Mouse (Mus musculus) stomach, embryonic 16.5 days (tissue): ENCODE measurements around the gene Sgsm3. TPM values are rescaled to one million over a fixed set of nuclear protein-coding genes. Genes with fewer than 3 reads are reported as not detected.

ENCODE experiments used
- ATAC-seq: fragments of 200-750 bp; cut with Nextera tagmentation; 2 replicates; pipeline ENCODE4 v1.8.0; 2017; ENCODE audit warnings: moderate number of reproducible peaks, moderate TSS enrichment; ENCODE audit not compliant: insufficient read depth, low FRiP score
- H3K27ac ChIP-seq: fragments of 300-500 bp; sonication (generic); 2 replicates; pipeline ENCODE4 v1.5.1; 2014; ENCODE audit warnings: low read length
- H3K27me3 ChIP-seq: fragments of 300-500 bp; sonication (generic); 2 replicates; pipeline ENCODE4 v1.6.1; 2014; ENCODE audit warnings: low read length, control low read depth, mixed read lengths; ENCODE audit not compliant: control insufficient read depth, insufficient read depth
- H3K36me3 ChIP-seq: fragments of 300-500 bp; sonication (generic); 2 replicates; pipeline ENCODE4 v1.6.1; 2014; ENCODE audit warnings: low read length; ENCODE audit not compliant: control insufficient read depth, insufficient read depth
- H3K4me1 ChIP-seq: fragments of 300-500 bp; sonication (generic); 2 replicates; pipeline ENCODE4 v1.6.1; 2014; ENCODE audit warnings: low read length, control low read depth, mixed read lengths; ENCODE audit not compliant: control insufficient read depth, insufficient read depth
- H3K4me2 ChIP-seq: fragments of 300-500 bp; sonication (generic); 2 replicates; pipeline ENCODE4 v1.6.1; 2014; ENCODE audit warnings: low read depth, low read length, mixed read lengths
- H3K4me3 ChIP-seq: fragments of 300-500 bp; sonication (generic); replicated peaks from 2 replicates; pipeline ENCODE4 v1.5.1; 2014; ENCODE audit warnings: mild to moderate bottlenecking, low read length
- H3K9ac ChIP-seq: fragments of 300-500 bp; sonication (generic); 2 replicates; pipeline ENCODE4 v1.6.1; 2014; ENCODE audit warnings: low read length
- H3K9me3 ChIP-seq: fragments of 300-500 bp; sonication (generic); replicated peaks from 2 replicates; pipeline ENCODE4 v1.6.1; 2016; ENCODE audit warnings: low read length, control low read depth; ENCODE audit not compliant: control insufficient read depth
- WGBS: fragments of 180-500 bp; shearing (Covaris S2); extraction: QIAGEN DNeasy Blood & Tissue Kit; methylation state at CpG from one replicate; pipeline ENCODE4 v1.1.7; 2014; 5-methylcytosine and 5-hydroxymethylcytosine counted together
- polyA plus RNA-seq: library from polyadenylated mRNA; unstranded; fragments of >200 nt; fragmentation: Nextera tagmentation; extraction: Ambion mirVana; gene quantifications from 2 replicates; pipeline ENCODE4 v1.2.1, GENCODE M21; 2015

Gene Sgsm3
- polyA plus RNA-seq, 1 experiment from 2014 or later, result 55.9 TPM

DNA sequence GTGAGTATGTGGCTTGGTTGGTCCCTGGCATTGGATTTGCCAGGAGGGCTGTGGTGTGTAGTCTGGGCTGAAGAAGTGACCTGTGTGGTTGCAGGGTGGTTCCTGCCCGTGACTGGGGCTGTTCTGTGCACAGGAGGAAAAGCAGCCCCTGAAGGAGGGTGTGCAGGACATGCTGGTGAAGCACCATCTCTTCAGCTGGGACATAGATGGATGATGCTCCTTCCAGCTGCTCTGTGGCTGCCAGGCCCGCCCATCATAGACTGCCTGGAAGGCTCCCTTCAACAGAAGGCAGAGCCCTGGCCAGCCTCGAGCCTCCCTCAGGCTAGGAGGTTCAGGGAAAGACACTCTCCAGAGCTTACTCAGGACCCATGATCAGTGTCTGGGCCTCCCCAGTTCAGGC is 34.0 kb downstream of the Sgsm3 start:
- WGBS, result 42% methylated on average over 3 of the region's 3 CpGs
- H3K4me3 ChIP-seq, result no peak overlapping the region
- H3K4me2 ChIP-seq, result no peak overlapping the region
- no peaks in the 10 kb centered on the region for H3K9me3 ChIP-seq
- H3K4me1 ChIP-seq, result no peaks in the 10 kb centered on the region
- no peaks in the 10 kb centered on the region for H3K27me3 ChIP-seq
- no peak for ATAC-seq
- H3K27ac ChIP-seq, result no peak overlapping the region
- no peak overlapping the region for H3K9ac ChIP-seq
- peaks cover 3% of the 10 kb centered on the region for H3K36me3 ChIP-seq

DNA sequence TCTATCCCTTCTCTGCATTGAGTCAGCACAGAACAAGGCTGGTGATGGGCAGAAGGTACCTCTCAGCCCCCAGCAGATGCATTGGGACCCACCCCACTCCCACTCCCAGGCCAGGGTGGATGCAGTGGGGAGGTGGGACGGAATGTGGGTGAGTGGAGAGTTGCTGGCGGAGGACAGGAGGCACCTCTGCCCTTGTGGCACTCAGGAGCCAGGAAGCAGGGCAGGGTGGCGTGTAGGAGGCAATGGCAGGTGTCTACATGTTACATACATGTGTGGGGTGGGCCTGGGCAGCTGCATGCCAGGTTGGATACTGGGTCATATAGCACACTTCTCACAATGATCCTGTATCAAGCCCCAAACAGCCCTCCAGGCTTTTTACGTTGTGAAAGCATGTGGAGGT is 34.8 kb downstream of the Sgsm3 start:
- Histone ChIP-seq H3K27me3 (no peaks in the 10 kb centered on the region), H3K4me2 (no peak overlapping the region), H3K9ac (no peak overlapping the region), H3K36me3 (peaks cover 3% of the 10 kb centered on the region), H3K4me1 (no peaks in the 10 kb centered on the region), H3K27ac (no peak overlapping the region), H3K9me3 (no peaks in the 10 kb centered on the region), H3K4me3 (no peak overlapping the region)
- no peak for ATAC-seq
- WGBS, result 87% methylated on average over 4 of the region's 4 CpGs

DNA sequence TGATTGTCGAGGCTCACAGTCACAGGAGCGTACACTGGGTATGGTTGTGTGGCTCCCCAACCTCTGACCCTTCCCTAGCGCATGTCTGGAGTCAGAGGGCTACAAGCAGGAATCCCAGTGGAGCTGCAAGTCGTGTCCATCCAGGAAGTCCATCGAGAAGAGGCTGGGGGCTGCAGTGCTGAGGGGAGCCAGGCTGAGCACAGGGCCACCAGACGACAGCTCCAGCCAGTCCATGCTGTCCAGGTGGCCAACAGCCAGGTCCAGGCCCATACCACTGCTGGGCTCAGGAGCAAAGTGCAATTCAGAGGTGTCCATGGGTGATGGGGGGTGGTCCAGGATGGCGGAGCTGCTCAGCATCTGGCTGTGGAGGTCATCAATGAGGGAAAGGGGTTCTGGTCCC is 35.6 kb downstream of the Sgsm3 start:
- no peaks in the 10 kb centered on the region for H3K4me1 ChIP-seq
- H3K27ac ChIP-seq, result no peak overlapping the region
- H3K9ac ChIP-seq, result no peak overlapping the region
- peaks cover 3% of the 10 kb centered on the region for H3K36me3 ChIP-seq
- no peak overlapping the region for H3K4me3 ChIP-seq
- H3K4me2 ChIP-seq, result no peak overlapping the region
- no peak for ATAC-seq
- no peaks in the 10 kb centered on the region for H3K9me3 ChIP-seq
- 86% methylated on average over 7 of the region's 7 CpGs for WGBS
- H3K27me3 ChIP-seq, result no peaks in the 10 kb centered on the region

DNA sequence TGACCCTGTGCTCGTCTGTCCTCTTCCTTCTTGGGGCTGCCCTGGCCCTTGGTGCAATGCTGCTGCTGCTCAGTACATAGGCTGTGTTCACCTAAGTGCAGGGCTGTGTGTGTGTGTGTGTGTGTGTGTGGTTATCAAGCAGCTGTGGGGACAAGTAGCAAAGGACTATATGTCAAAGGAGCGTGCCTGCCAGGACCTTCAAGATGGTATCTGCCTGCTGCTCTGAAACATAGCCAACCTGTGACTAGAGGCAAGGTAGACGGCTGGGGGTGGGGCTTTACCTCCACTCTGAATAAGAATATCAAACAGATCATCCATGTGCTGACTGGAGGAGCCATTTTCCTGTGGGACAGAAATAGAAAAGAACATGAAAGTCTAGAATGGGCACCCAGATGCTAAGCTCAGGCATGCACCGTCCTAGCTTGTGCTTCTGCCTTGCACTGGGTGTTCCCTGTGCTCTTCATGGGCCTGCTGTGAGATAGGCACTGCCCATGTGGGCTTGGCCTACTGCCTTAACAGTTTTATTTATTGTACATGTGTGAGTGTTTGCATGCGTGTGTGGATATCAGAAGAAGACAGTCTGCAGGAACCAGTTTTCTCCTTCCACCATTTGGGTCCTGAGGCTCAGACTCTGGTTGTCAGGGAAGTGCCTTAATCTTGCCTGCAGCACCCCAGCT is 37.6 kb downstream of the Sgsm3 start:
- Histone ChIP-seq H3K36me3 (peaks cover 10% of the 10 kb centered on the region), H3K9me3 (no peaks in the 10 kb centered on the region), H3K27me3 (no peaks in the 10 kb centered on the region), H3K4me3 (no peak overlapping the region), H3K4me2 (no peak overlapping the region), H3K27ac (no peak overlapping the region), H3K4me1 (no peaks in the 10 kb centered on the region), H3K9ac (no peak overlapping the region)
- ATAC-seq, result no peak
- 79% methylated on average over 5 of the region's 5 CpGs for WGBS

DNA sequence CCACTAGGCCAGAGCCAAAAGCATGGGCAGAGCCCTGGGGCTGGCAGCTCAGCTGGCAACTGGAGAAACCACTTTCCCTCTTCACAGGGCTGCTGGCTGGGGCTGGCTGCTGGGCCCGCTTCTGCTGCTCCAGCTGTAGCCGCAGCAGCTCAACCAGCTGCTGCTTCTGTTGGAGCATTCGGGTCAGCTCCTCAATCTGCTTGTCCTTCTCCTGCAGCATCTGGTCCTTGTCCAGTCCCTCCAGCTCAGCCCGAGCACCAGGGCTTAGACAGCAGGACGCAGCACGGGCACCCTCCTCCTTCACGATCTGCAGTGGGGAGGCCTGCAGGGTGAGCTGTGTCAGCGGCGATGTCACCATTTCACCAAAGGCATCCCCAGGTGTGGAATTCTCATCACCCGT is 38.9 kb downstream of the Sgsm3 start:
- WGBS, result 79% methylated on average over 10 of the region's 10 CpGs
- Histone ChIP-seq H3K36me3 (peaks cover 12% of the 10 kb centered on the region), H3K9me3 (no peaks in the 10 kb centered on the region), H3K4me3 (no peak overlapping the region), H3K9ac (no peak overlapping the region), H3K27ac (no peak overlapping the region), H3K4me2 (no peak overlapping the region), H3K27me3 (no peaks in the 10 kb centered on the region), H3K4me1 (no peaks in the 10 kb centered on the region)
- ATAC-seq, result no peak

DNA sequence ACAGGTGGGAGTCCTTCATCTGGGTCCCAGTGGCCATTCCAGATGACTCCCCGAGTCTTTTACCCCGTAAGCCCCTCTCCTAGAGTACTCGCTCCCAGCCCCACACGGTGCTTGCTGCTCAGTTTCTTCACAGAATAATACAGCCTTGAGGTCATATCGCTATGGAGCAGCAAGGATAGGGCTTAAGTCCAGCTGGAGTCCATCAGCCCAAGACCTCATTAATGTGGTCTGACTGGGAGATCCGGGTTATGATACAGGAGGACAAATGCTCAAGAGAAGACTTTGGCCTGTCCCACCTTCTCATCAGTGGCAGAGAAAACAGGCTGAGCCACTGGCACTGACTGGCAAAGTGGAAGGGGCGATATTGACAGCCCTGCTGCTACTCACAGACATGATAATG is 39.7 kb downstream of the Sgsm3 start:
- Histone ChIP-seq H3K4me3 (no peak overlapping the region), H3K9ac (no peak overlapping the region), H3K36me3 (peaks cover 12% of the 10 kb centered on the region), H3K4me2 (no peak overlapping the region), H3K27me3 (no peaks in the 10 kb centered on the region), H3K27ac (no peak overlapping the region), H3K4me1 (no peaks in the 10 kb centered on the region), H3K9me3 (no peaks in the 10 kb centered on the region)
- WGBS, result 74% methylated on average over 7 of the region's 7 CpGs
- ATAC-seq, result no peak

DNA sequence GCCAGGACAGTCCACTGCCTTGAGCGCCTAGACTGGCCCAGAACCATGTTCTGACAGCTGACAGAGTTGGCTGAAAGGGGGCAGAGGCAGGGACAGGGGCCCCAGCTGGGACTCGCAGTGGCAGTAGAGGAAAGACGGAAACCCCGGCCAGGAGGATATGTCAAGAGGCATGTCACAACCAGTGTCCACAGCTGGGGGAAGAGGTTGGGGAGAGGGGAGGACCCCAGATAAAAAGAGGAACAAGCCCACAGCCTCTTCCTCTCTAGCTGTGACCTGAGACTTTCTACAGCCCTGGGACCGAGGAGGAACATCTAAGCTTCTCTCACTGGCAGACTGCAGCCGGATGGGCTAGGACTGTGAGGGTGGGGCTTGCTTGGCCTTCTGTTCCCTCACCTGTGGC is 43.8 kb downstream of the Sgsm3 start:
- 81% methylated on average over 6 of the region's 6 CpGs for WGBS
- peaks cover 8% of the 10 kb centered on the region; the same call in 1 of the 2 replicates for H3K36me3 ChIP-seq

DNA sequence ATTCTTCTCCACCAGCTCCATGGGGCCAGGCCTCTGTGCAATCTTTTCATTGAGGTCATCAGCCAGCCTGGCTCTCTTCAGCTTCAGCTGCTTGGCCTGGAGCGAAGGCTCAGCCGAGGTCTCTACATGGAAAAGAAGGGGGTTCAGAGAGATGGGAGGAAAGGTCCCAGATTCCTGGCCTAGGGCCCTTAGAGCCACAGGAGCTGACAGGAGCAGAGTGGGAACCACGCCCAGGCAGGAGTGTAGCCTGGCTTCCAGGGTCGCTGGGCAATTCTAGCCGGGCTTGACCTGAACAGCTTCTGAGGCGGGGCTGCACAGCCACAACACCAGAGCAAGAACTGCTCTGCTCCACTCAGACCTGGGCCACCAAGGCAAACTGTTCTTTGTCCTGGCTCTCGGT is 44.9 kb downstream of the Sgsm3 start:
- H3K9me3 ChIP-seq, result no peaks in the 10 kb centered on the region
- no peak overlapping the region for H3K4me3 ChIP-seq
- no peak overlapping the region for H3K9ac ChIP-seq
- no peak overlapping the region for H3K4me2 ChIP-seq
- no peak overlapping the region for H3K27ac ChIP-seq
- H3K27me3 ChIP-seq, result no peaks in the 10 kb centered on the region
- H3K4me1 ChIP-seq, result no peaks in the 10 kb centered on the region; the same call in 1 of the 2 replicates
- 72% methylated on average over 7 of the region's 7 CpGs for WGBS
- no peak for ATAC-seq
- peaks cover 8% of the 10 kb centered on the region; the same call in 1 of the 2 replicates for H3K36me3 ChIP-seq

More for the DNA sequence above, 43.8 kb downstream of the Sgsm3 start:
- Histone ChIP-seq H3K4me2 (no peak overlapping the region), H3K27ac (no peak overlapping the region), H3K4me1 (no peaks in the 10 kb centered on the region), H3K4me3 (no peak overlapping the region), H3K9ac (no peak overlapping the region), H3K27me3 (no peaks in the 10 kb centered on the region), H3K9me3 (no peaks in the 10 kb centered on the region)
- no peak for ATAC-seq

DNA sequence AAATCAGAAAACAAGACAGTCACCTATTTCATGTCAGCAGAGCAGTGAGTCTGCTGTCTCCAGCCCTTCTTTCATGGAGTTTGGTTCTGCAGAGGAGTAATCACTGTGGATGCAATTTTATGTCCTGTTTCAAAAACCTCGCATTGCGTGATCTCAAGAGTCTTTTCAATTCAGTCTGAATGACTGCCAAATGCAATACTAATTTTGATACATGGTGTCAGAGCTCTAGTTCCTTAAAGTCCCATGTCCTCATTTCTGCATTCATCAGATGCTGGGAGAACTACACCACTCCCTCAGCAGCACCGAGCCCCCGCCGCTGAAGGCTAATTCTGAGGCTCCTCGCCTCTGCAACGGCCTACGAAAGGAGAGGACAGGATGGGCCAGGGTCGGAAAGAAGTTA is 46.3 kb downstream of the Sgsm3 start:
- H3K27me3 ChIP-seq, result no peaks in the 10 kb centered on the region
- no peak overlapping the region for H3K4me2 ChIP-seq
- no peak for ATAC-seq
- H3K9me3 ChIP-seq, result no peaks in the 10 kb centered on the region
- 86% methylated on average over 9 of the region's 9 CpGs for WGBS
- H3K36me3 ChIP-seq, result peaks cover 8% of the 10 kb centered on the region; the same call in 1 of the 2 replicates
- peaks cover 6% of the 10 kb centered on the region for H3K4me1 ChIP-seq
- no peak overlapping the region for H3K27ac ChIP-seq
- no peak overlapping the region for H3K9ac ChIP-seq
- H3K4me3 ChIP-seq, result no peak overlapping the region
